Mouse (Mus musculus): ENCODE results near the gene Cdipt. TPM values are rescaled to one million over a fixed set of nuclear protein-coding genes. Genes with fewer than 3 reads are reported as not detected.

The Cdipt gene
- polyA plus RNA-seq, 1 experiment from 2014 or later, result 108 TPM

- 94% methylated on average over 12 of the region's 12 CpGs for WGBS
- peak overlapping the region; percentile 89 for H3K4me2 ChIP-seq (replicated peaks)
- no peak overlapping the region for H3K27ac ChIP-seq
- H3K4me1 ChIP-seq (replicated peaks), result peaks cover 54% of the 10 kb centered on the region
- H3K4me3 ChIP-seq (replicated peaks), result peak overlapping the region; percentile 80
- H3K9me3 ChIP-seq, result no peaks in the 10 kb centered on the region
- ATAC-seq, result no peak
- H3K36me3 ChIP-seq, result peaks cover 38% of the 10 kb centered on the region
- H3K9ac ChIP-seq (replicated peaks), result peak overlapping the region; percentile 4; the same call in 1 of the 2 replicates
- H3K27me3 ChIP-seq, result no peaks in the 10 kb centered on the region
Observed at GRCm38 (mm10) chr7:127014993-127015392, 39.3 kb downstream of the Cdipt start.

- Histone ChIP-seq H3K27ac (peak overlapping the region; percentile 98), H3K36me3 (peaks cover 38% of the 10 kb centered on the region), H3K9ac (replicated peaks) (peak overlapping the region; percentile 93), H3K4me1 (replicated peaks) (peaks cover 65% of the 10 kb centered on the region), H3K27me3 (no peaks in the 10 kb centered on the region), H3K9me3 (no peaks in the 10 kb centered on the region), H3K4me3 (replicated peaks) (peak overlapping the region; percentile 80), H3K4me2 (replicated peaks) (peak overlapping the region; percentile 89)
- ATAC-seq, result peak; percentile 9
- WGBS, result 3% methylated on average over 10 of the region's 10 CpGs
Observed at GRCm38 (mm10) chr7:127016081-127016480, 40.4 kb downstream of the Cdipt start.

GRCm38 (mm10) chr7:127016481-127016485, 40.6 kb downstream of the Cdipt start, which contains the start of gene Pagr1b:
TSS of gene Pagr1b (minus strand) at chr7:127016484.
- Histone ChIP-seq H3K9ac (replicated peaks) (peak within 1 kb of the TSS; percentile 93), H3K36me3 (peaks cover 36% of the 10 kb centered on the region), H3K4me1 (replicated peaks) (peaks cover 67% of the 10 kb centered on the region), H3K4me3 (replicated peaks) (peak within 1 kb of the TSS; percentile 80), H3K27me3 (no peaks in the 10 kb centered on the region), H3K27ac (peak within 1 kb of the TSS; percentile 98), H3K4me2 (replicated peaks) (peak within 1 kb of the TSS; percentile 89), H3K9me3 (no peaks in the 10 kb centered on the region)
- no peak for ATAC-seq

DNA sequence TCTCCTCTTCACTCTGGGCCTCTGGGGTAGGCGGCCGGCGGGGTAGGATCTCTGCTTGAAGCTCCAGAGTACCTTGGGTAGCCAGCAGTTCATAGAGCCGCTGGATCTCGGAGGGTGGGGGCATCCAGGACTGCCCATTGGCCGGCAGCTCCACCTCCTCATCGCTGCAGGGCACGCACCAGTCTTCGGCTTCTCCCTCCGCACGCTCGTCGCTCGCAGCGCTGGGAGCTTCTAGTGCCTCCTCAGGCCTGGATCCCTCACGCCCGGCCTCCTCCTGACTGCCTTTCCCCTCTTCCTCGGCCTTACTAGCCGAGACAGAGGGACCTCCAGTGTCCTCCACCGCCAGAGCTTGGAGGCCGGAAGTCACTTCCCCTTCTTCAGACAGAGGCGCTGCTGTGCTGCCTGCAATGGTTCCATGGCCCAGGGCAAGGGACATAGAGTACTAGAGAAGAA, 40.8 kb downstream of the Cdipt start:
- H3K4me1 ChIP-seq (replicated peaks), result peaks cover 70% of the 10 kb centered on the region
- peak overlapping the region; percentile 89 for H3K4me2 ChIP-seq (replicated peaks)
- WGBS, result 0% methylated on average over 22 of the region's 22 CpGs
- H3K9ac ChIP-seq (replicated peaks), result peak overlapping the region; percentile 93
- peak overlapping the region; percentile 98 for H3K27ac ChIP-seq
- peak overlapping the region; percentile 80 for H3K4me3 ChIP-seq (replicated peaks)
- peaks cover 35% of the 10 kb centered on the region for H3K36me3 ChIP-seq
- H3K27me3 ChIP-seq, result no peaks in the 10 kb centered on the region
- H3K9me3 ChIP-seq, result no peaks in the 10 kb centered on the region
- peak; percentile 46 for ATAC-seq

DNA sequence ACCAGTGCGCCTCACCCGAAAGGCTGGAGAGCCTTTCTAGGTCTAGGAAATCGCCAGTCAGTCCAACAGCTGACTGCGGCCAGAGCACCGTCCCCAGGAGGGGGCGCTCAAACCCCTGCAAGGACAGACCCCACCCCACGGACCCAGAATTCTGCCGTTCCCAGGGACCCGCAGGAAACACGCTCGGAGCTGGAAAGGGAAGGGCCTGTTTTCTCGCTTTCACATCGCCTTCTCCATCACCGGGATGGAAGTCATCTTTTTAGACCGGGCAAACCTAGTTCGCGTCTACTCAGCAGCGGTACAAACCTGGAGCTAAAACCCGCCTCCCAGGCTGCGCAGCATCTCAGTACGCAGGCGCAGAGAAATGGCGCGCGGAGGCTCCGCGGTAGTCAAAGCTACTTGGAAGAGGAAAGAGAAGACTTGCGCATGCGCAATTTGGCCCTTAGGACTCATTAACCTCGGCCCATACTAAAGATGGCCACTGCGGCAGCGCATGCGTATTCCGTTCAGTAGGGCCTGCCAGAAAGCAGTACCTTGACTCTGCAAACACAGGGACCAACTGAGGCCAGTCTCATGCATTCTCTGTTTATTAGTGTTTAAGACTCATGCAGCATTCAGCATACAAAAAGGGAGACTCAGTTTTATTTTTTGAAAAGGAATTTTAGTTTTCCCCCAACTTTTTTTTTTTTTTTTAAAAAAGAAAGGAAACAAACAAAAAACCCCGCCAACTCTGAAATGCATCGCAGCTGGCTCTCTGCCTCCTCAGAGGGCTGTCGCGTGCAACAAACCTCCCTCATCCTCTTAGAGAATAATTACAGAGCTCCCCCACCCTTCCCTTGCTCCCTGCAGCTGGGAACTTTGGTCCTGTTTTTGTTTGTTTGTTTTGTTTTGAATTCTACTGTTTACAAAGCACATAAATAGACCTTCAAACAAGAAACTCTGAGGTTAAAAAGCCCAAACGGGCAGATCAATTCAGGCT, 41.5 kb downstream of the Cdipt start, which contains the start of gene Pagr1a:
TSS of gene Pagr1a (minus strand) at position 382 of the 979 bp plus-strand sequence.
- 4% methylated on average over 39 of the region's 39 CpGs for WGBS
- Histone ChIP-seq H3K27ac (peak within 1 kb of the TSS; percentile 98), H3K4me1 (replicated peaks) (peaks cover 77% of the 10 kb centered on the region), H3K9ac (replicated peaks) (peak within 1 kb of the TSS; percentile 93), H3K27me3 (no peaks in the 10 kb centered on the region), H3K9me3 (no peaks in the 10 kb centered on the region), H3K36me3 (peaks cover 36% of the 10 kb centered on the region), H3K4me3 (replicated peaks) (peak within 1 kb of the TSS; percentile 80), H3K4me2 (replicated peaks) (peak within 1 kb of the TSS; percentile 89)
- ATAC-seq, result peak; percentile 81

DNA sequence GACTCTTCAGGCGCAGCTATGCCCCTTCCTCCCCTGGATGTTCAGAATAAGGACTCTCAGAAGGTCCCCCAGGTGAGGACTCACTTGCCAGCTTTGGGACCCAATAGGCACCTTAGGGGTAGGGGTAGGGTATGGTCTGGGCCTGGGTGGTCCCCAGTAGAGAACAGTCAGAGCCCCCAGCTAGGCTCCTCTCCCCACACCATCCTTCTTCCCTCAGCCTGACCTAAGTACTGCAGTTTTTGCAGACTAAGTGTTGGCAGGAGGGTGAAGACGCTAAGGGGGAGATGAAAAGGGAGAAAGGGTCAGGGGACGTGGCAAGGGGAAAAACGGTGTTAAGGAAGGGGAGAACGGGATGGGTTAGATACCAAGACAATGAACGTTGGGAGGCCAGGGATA, 42.2 kb downstream of the Cdipt start:
- ATAC-seq, result no peak
- 0 out of 2 replicates have a peak overlapping the region, but pooled peaks have one; percentile 84 for H3K9ac ChIP-seq (replicated peaks)
- H3K36me3 ChIP-seq, result peaks cover 37% of the 10 kb centered on the region
- 50% methylated on average over 6 of the region's 6 CpGs for whole genome bisulfite sequencing
- no peaks in the 10 kb centered on the region for H3K9me3 ChIP-seq
- peak overlapping the region; percentile 85; the same call in 1 of the 2 replicates for H3K4me2 ChIP-seq (replicated peaks)
- peak overlapping the region; percentile 67 for H3K27ac ChIP-seq
- no peak overlapping the region for H3K4me3 ChIP-seq (replicated peaks)
- peaks cover 84% of the 10 kb centered on the region for H3K4me1 ChIP-seq (replicated peaks)
- H3K27me3 ChIP-seq, result no peaks in the 10 kb centered on the region

DNA sequence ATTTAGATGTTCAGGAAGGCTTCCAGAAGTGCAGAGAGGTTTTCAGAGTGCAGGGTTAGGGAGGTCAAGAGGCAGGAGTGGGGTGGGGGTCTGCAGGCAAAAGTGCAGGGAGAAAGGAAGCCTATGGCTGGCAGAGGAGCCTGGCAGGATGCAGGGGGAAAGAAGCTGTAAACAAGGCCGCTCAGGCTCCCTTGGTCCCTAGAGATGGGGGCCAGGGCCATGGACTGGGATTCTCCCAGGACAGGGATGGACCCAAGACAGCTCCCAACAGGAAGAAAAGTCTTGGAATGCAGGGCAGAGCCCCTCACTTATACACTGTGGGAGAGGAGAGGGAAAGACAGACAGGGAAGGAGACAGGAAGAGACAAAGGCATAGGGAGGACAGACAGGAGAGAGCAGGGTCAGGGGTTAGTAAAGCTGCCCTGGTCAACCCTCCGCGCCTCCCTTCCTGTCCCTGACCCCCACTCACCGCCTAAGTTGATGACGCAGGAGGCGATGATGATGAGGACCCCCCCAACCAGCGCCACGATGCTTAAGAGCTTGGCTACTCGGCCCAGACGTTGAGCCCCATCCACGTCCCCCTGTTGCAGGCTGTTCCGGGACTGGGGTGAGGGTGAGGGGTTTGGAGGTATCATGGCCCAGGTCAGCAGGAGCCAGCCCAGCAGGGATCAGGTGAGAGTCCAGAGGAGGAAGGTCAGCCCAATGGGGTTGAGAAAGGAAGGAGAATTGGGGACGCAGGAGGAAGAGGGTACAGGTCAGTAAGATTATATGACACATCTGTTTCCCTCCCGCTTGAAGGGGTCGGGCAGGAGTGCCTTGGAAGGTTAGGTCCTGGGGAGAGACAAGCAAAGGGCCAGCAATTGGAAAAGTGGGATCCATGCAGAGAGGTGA, 42.9 kb downstream of the Cdipt start:
- Histone ChIP-seq H3K4me1 (replicated peaks) (peaks cover 86% of the 10 kb centered on the region), H3K4me2 (replicated peaks) (peak overlapping the region; percentile 85), H3K36me3 (peaks cover 37% of the 10 kb centered on the region), H3K27ac (peak overlapping the region; percentile 67; the same call in 1 of the 2 replicates), H3K9me3 (no peaks in the 10 kb centered on the region), H3K27me3 (no peaks in the 10 kb centered on the region), H3K9ac (replicated peaks) (peak overlapping the region; percentile 84), H3K4me3 (replicated peaks) (0 out of 2 replicates have a peak overlapping the region, but pooled peaks have one; percentile 3)
- ATAC-seq, result no peak
- WGBS, result 88% methylated on average over 15 of the region's 15 CpGs

DNA sequence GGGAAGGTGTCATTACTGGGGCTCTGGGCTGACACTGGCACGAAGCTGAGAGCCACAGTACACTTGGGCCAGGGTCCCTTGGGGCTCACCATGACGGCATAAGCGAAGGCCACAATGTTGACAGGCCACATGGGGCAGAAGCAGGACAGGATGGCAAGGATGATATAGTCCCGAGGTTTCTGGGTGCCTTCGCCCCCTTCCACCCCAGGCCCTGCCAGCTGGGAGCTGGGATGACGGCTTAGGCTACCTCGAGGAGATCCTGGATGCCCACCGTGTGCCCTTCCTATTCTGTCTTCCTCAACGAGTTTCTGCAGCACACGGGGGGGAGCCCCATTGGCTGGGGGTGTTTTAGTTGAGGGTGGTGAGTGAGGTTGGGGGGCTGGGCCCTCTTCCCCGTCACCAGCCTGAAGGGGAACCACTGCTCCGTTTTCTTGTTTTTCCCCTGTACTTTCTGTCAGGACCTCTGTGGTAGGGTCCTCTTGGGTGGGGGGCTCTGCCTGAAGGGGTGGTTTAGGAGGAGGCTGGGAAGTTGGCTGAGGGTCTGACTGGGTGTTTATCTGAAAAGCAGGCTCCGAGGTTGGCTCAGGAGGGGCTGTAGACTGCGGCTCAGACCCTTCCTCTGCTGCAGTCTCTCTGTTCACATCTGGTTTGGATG, 43.7 kb downstream of the Cdipt start:
- peaks cover 38% of the 10 kb centered on the region for H3K36me3 ChIP-seq
- peaks cover 88% of the 10 kb centered on the region for H3K4me1 ChIP-seq (replicated peaks)
- peak overlapping the region; percentile 85 for H3K4me2 ChIP-seq (replicated peaks)
- H3K9ac ChIP-seq (replicated peaks), result peak overlapping the region; percentile 84
- H3K27me3 ChIP-seq, result no peaks in the 10 kb centered on the region
- H3K4me3 ChIP-seq (replicated peaks), result 0 out of 2 replicates have a peak overlapping the region, but pooled peaks have one; percentile 56
- H3K27ac ChIP-seq, result no peak overlapping the region
- no peak for ATAC-seq
- no peaks in the 10 kb centered on the region for H3K9me3 ChIP-seq
- 83% methylated on average over 14 of the region's 14 CpGs for WGBS

GRCm38 (mm10) chr7:127020031-127020430, 44.3 kb downstream of the Cdipt start:
- ATAC-seq, result no peak

GRCm38 (mm10) chr7:127020491-127020890, 44.8 kb downstream of the Cdipt start:
- Histone ChIP-seq H3K9me3 (no peaks in the 10 kb centered on the region), H3K4me3 (replicated peaks) (peak overlapping the region; percentile 56), H3K4me1 (replicated peaks) (peaks cover 85% of the 10 kb centered on the region), H3K36me3 (peaks cover 30% of the 10 kb centered on the region), H3K27ac (peak overlapping the region; percentile 100), H3K27me3 (no peaks in the 10 kb centered on the region), H3K9ac (replicated peaks) (peak overlapping the region; percentile 84), H3K4me2 (replicated peaks) (peak overlapping the region; percentile 85)
- no peak for ATAC-seq
- 26% methylated on average over 5 of the region's 5 CpGs for WGBS

More at GRCm38 (mm10) chr7:127020031-127020430, 44.3 kb downstream of the Cdipt start:
- peak overlapping the region; percentile 85 for H3K4me2 ChIP-seq (replicated peaks)
- H3K9me3 ChIP-seq, result no peaks in the 10 kb centered on the region
- peaks cover 88% of the 10 kb centered on the region for H3K4me1 ChIP-seq (replicated peaks)
- 60% methylated on average over 3 of the region's 3 CpGs for WGBS
- no peaks in the 10 kb centered on the region for H3K27me3 ChIP-seq
- peaks cover 34% of the 10 kb centered on the region for H3K36me3 ChIP-seq
- peak overlapping the region; percentile 100; the same call in 1 of the 2 replicates for H3K27ac ChIP-seq
- peak overlapping the region; percentile 84 for H3K9ac ChIP-seq (replicated peaks)
- peak overlapping the region; percentile 56 for H3K4me3 ChIP-seq (replicated peaks)

DNA sequence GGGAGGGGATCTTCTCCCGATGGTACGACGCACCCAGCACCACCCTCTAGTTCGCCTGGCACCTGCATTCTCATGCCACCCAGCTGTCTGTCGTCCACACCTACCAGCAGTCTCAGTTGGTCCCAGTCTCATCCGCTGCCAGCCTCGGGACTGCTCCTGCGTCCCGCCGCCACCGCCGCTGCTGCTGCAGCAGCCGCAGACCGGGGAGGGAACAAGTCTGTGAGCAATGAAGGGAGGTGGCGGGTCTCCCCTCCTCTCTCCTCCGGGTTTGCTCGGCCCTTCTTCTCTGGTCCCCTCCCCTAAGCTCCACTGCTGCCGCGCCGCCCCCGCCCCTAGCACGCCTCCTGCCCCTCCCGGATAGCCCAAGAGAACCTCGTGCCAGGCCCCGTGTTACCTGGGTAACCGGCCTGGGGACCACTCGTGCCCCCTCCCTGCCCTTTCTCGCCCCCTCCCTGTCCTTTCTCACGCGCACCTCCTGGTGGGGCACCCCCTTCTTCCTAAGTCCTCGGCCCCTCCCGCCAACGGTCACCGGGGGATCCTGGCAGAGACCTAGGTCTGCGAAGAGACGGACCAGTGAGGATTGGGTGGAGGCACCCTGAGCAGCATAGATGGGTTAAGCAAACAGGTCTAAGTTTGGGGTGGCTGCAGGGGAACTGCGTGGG, 45.3 kb downstream of the Cdipt start, which contains the start of the genes Gm42742 and Prrt2:
TSS of gene Gm42742 (minus strand) at position 197 of the 662 bp plus-strand sequence.
TSS of gene Prrt2 (minus strand) at position 311 of the 662 bp plus-strand sequence.
- Histone ChIP-seq H3K36me3 (peaks cover 27% of the 10 kb centered on the region), H3K4me1 (replicated peaks) (peaks cover 80% of the 10 kb centered on the region), H3K4me2 (replicated peaks) (peak within 1 kb of the TSS; percentile 85), H3K9me3 (no peaks in the 10 kb centered on the region), H3K9ac (replicated peaks) (peak within 1 kb of the TSS; percentile 84), H3K27me3 (no peaks in the 10 kb centered on the region), H3K4me3 (replicated peaks) (peak within 1 kb of the TSS; percentile 56), H3K27ac (peak within 1 kb of the TSS; percentile 100)
- peak; percentile 7 for ATAC-seq
- WGBS, result under 1% methylated on average over 33 of the region's 37 CpGs
